Comparison of ENCODE assay signal across 17 mouse cellular contexts in genomic region chr4:53181479-53181878, GRCm38 (mm10).
"Had no signal": no experiment of that assay in that cellular context is flagged by ENCODE, and none has a peak within 500 bp of the region (broad histone marks: within the 10 kb centered on the region; RNA-seq: fewer than 3 reads in every experiment).

No protein-coding gene starts in this region.

- H3K4me1 ChIP-seq: midbrain, embryonic 12.5 days; neural tube, embryonic 15.5 days had no signal

- ATAC-seq: intestine, postnatal 0 days; lung, postnatal 0 days; midbrain, embryonic 16.5 days had no signal

- H3K4me3 ChIP-seq: limb, embryonic 13.5 days; midbrain, embryonic 12.5 days; neural tube, embryonic 15.5 days had no signal

- H3K27ac ChIP-seq: kidney, postnatal 0 days; limb, embryonic 13.5 days; liver, embryonic 14.5 days; midbrain, embryonic 12.5 days; neural tube, embryonic 15.5 days had no signal

- DNase-seq: kidney, adult 8-10 months; kidney, postnatal 36 days; layer of hippocampus, adult 9-11 months; layer of hippocampus, postnatal 36 days; left cerebral cortex, postnatal 4 days; lung, adult 2 months; lung, postnatal 4 days; right cerebral cortex, postnatal 25 days; thymus, postnatal 14 days had no signal

- H3K36me3 ChIP-seq: limb, embryonic 13.5 days; midbrain, embryonic 12.5 days; neural tube, embryonic 15.5 days had no signal

- H3K4me2 ChIP-seq: limb, embryonic 13.5 days; midbrain, embryonic 12.5 days; neural tube, embryonic 15.5 days had no signal

- H3K27me3 ChIP-seq: limb, embryonic 13.5 days; midbrain, embryonic 12.5 days; neural tube, embryonic 15.5 days had no signal

- H3K9me3 ChIP-seq: limb, embryonic 13.5 days; midbrain, embryonic 12.5 days; neural tube, embryonic 15.5 days had no signal

- H3K9ac ChIP-seq: limb, embryonic 13.5 days; liver, embryonic 14.5 days; midbrain, embryonic 12.5 days; neural tube, embryonic 15.5 days had no signal
